Mouse (Mus musculus): ENCODE measurements around the gene Igdcc4.
"Not testable (repeated sequence)": the region's sequence is repeated elsewhere in the genome, so short reads cannot be mapped to it uniquely, and the experiment has no call there.

The Igdcc4 gene

DNA sequence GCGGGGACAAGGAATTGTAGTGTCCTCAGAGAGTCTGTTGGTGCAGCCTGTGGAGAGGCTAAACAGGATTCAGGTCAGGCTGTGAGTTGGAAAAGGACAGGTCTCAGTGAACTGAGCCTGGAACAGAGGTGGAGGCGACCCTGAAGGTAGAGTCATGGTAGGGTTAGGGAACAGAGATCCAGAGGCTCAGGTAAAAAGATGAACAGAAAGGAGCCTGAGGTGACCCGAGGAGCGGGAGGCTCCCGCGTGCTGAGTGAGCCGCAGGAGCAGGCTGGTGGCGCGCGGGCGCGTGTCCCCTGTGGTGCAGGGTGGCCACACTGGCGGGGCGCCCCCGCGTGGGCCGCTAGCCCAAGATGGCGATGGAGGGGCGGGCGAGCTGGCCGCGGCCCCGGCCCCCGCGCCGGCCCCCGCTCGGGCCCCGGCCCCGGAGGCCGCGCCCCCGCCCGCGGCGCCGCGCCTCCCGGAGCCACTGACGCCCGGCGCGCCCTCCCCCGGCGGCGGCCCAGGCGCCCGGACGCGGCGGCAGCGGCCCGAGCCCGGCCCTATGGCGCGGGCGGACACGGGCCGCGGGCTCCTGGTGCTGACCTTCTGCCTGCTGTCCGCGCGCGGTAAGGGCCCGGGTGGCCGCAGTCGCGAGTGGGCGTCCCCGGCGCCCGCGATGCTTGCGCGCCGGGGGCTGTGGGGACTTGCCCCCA, at the start of gene Igdcc4:
Igdcc4 (plus strand) TSS at position 496 of the 695 bp plus-strand sequence.
- peak; percentile 44 to 54 for DNase-seq

DNA sequence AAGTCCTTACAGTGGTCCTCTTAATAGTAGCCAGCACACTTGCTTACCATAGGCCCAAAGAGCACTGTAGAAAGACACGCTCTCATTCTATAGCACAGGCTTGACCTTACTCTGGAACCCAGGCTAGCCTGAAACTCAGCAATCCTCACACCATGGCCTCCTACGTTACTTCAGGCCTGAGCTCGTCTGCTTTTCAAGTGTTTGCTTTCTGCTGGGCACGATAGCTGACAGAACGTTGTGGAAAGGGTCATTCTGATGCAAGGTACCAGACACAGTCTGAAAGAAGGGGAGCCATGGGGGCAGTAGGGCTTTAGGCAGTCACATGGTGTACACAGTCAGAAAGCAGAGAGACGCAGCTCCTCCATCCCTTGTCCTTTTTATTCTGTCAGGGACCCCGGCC, 37.0 kb upstream of the Igdcc4 start:
- DNase-seq, result no peak

DNA sequence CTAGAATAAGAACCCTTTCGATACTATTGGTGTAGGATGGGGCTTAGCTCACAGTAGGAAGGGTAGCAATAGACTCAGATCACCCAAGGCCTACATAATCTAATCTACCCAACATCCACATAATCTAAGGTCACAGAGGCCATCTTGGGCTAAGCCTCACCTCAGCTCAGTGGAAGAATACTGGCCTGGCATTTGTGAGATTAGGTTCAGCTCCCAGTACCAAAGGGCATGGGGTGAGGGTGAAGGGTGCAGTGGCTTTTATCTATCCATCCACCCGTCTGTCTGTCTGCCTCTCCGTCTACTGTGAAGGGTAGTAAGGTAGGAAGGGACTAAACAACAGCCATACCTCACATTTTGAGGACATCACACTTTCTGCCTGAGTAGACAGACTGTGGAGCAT, 30.7 kb upstream of the Igdcc4 start:
- no peak for DNase-seq

DNA sequence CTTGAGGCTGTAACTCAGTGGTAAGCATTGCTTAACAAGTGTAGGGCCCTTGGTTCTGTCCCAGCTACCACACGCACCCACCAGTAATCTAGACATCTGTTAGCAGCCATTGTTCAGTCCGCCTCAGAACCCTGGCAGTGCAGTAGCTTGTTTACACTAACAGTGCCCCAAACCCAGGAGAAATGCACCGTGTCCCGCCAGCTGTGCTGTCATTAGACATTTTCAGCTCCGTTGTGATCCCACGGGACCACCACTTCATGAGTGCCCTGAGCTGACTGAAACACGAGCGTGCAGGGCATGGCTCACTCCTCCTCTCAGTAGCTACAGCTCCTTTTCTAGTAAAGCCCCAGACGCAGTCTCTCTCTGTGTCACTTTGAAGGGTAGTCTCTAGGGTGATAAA, 27.7 kb upstream of the Igdcc4 start:
- DNase-seq, result no peak

DNA sequence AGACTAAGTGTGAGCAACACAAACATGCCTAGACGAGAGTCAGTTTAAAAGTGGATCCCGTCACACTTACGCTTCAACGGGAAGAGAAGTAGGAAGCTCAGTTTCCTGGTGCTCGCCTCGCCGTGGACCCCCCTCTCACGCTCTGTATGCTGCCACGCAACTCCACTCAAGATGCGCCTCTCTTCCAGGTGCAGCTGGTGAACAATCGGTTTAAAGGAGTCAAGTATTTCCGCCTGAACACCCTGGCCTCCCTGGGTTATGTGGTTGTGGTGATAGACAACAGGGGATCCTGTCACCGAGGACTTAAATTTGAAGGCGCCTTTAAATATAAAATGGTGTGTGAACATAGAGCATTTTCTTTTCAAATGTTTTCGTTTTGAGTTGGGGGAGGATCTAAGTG, 27.0 kb upstream of the Igdcc4 start:
- DNase-seq, result no peak

DNA sequence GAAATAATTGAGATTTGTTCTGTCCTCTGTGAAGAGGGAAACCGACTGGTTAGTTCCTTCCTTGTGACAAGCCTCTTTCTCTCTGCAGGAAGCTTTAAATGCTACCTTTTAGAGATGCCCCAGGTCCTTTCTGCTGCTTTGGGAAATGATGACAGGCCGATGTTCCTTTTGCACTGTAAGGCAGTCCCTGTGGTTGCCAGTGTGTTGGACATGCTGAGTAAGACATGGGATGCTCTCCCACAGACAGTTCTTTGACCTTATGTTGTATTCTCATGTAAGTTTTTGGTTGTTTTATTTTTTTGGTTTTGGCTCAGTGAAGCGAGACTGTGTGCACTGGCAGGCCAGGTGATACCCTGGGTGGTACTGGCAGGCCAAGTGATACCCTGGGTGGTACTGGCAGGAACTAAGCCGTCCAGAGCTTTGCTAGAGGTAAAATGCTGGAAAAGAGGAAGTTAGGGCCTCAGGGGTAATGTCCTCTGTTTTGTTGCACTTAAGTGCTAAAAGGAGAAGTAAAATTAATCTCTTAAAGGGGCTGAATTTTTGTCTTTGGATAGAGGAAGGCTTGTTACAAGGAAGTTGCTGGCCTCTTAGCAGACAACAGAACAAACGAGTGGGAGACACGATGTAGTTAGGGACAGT, 26.3 kb upstream of the Igdcc4 start:
- no peak for DNase-seq

DNA sequence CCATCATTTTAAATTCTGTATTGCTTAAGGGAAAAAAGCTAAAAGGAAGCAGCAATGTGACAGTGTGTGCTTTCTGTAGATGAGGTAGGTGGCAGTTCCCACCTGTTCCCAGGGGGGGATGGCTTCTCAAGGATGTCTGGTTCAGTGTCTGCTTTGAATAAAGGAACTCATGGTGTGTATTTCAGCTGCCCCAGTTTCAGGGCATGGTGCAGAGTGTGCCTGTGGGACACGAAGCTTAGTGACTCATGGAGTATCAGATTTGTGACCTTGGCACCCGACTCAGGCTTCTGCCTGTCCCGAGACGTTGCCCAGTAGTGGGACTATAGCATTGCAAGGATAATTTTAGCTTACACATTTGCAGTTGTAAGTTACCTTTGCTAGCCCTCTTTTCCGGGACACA, 23.8 kb upstream of the Igdcc4 start:
- DNase-seq, result no peak

DNA sequence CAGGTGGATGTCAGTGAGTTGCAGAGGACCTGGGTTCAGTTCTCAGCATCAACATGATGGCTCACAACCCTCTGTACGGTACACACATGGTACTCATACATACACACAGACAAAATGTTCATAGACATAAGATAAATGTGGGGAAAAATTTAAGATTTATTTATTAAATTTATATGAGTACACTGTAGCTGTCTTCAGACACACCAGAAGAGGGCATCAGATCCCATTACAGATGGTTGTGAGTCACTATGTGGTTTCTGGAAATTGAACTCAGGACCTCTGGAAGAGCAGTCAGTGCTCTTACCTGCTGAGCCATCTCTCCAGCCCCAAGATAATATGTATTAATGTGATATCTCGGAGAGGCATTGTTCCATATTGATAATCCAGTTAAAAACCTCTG, 21.1 kb upstream of the Igdcc4 start:
- not testable (repeated sequence) for DNase-seq

DNA sequence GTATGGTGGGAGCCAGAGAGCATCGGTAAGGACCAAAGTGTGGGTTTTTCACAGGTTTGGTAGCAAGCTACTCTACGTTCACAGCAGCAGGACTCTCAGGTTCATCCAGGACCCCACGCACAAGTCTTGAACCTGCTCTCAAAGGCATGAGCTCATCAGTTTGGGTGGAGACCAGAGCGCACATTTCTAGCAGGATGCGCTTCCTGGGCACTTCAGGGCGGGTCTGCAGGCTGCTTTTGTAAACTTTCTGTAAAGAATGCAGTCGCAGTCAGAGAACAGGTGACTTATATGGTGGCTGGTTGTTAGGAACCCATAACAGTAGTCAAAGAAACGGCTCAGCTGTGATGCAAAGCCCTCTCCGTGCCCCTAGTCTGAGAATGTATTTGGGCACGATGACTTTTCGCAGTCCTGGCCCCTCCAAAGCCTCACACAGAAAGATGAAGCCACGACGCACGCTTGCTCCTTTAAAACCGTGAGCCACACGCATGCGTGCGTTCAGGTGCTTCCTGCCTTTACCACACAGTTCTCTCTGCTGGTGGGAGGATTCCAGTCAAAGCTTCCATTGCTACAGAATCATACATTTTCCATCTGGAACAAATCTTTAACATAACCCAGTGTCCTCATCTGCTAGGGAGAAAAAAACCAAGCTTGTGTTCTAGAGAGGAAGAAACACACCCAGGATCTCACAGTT, 18.1 kb upstream of the Igdcc4 start:
- no peak for DNase-seq

DNA sequence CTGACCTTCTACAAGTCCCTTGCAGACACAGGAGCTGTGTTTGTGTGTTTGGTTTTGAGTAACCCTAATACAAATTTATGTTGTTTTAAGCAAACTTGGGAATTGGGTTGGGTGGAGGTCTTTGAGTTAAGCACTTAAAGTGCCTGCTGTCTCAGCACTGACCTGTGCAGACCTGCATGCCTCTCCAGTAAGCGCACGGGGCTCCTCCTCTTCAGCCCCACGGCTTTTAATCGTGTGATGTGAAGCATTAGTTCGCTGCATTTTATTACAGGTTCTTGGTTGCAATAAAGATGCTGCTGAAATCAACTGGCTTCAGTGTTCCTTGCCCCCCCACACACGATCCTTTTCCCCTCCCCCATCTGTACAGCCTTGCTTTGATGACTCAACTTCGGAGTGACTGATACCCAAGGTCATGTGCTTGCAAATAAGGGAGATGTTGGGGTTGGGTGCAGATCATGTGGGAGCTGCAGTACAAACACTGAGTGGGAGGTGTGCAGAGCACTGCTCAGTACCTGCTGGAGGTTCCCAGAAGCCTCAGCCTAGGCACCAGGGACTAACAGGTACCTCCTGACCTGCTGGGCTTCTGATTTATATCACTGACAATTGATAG, 17.0 kb upstream of the Igdcc4 start:
- no peak for DNase-seq

DNA sequence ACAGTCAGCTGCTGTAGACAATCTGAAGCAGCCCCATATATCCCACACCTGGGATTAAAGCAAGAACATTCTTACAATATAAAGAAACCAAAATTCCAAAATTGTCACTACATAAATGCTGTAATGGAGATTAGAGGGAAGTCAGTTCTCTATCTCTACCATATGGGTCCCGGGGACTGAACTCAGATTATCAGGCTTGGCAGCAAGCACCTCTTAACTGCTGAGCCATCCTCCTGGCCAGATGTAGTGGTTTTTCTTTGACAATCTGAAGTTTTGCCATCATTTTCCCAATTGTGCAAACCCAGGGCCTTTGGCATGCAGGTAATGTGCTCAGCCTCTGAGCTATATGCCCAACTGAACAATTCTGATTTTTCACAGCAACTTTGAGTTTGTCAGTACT, 16.0 kb upstream of the Igdcc4 start:
- DNase-seq, result no peak

DNA sequence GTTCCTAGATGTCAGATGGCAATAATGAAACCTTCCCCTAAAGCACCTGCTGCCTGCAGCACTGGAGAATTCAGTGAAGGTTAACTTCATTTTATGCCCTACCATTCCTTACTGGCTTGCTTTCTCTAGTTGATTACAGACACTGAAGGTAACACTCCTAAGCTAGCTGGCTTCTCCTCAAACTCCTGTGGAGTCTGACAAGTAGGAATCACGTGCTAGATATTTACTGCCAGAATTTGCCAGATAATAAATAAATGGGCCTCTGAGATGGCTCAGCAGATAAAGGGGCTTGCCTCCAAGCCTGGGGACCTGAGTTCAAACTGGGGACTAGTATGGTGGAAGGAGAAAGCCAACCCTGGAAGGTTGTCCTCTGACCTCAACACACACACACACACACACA, 14.5 kb upstream of the Igdcc4 start:
- no peak for DNase-seq

DNA sequence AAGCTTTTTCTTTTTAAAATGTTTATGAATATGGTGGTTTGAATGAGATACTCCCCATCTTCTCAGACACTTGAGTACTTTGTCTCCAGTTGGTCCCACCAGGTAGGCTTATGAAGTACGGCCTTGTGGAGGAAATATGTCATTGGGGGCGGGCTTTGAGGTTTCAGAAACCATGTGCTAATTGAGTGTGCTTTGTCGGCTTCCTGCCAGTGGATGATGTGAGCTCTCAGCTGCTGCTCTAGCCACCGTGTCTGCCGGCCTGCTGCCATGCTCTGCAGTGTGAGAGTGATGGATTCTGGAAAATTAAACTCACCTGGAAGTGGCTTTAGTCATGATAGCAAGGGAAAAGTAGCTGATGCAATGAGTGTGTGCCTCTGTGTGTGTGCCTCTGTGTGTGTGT, 13.8 kb upstream of the Igdcc4 start:
- DNase-seq, result peak in 1 of 2 experiments; percentile 22

DNA sequence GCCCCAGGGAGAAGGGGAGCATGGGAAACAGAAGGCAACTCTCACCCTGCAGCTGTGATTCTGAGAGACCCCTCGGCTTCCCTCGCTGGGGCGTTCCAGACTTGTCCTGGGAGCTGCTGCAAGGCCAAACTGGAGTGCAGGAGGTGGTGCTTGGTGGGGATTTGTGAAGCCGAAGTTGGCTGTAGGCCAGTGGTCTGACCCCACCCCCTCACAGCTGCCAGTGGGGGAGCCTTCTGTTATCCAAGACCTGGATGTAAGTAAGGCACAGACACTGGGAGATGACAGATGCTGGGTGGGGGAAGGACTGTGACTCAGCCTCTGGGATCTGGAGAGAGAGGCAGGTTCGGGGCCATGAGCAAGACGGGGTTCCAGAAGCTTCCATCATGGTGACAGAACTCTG, 7.0 kb upstream of the Igdcc4 start:
- DNase-seq, result peak; percentile 80 to 85

DNA sequence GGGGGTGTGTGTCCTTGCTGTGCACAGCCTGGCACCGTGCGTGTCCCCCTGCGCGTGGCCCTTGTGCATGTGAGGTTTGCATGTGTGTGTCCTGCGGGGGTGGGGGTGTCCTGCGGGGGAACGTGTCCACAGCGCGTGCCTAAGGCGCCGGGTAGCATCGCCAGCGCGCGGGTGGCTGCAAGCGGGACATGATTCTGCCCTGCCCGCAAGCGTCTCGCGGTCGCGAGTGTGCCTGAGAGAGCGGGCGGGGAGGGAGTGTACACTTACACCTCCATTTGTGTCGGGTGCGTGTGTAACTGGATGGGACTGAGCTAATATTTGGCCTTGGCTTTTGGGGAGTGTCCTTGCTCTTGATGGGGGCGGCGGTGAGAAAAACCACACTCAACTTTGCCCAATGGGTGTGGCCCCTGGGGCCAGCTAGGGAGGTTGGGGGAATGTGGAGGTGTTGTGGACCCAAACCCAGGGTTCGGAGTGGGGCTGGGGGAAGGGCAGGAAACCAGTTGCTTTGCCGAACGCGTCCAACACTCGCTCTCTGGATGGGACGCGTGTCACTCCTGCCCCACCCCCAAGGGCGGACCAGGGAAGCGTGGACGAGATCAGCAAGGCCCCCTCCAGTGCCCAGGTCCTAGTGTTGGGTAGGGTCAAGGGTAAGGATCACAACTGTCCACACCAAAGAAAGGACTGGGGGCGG, 545 bp downstream of the Igdcc4 start:
- DNase-seq, result peak; percentile 74 to 79

DNA sequence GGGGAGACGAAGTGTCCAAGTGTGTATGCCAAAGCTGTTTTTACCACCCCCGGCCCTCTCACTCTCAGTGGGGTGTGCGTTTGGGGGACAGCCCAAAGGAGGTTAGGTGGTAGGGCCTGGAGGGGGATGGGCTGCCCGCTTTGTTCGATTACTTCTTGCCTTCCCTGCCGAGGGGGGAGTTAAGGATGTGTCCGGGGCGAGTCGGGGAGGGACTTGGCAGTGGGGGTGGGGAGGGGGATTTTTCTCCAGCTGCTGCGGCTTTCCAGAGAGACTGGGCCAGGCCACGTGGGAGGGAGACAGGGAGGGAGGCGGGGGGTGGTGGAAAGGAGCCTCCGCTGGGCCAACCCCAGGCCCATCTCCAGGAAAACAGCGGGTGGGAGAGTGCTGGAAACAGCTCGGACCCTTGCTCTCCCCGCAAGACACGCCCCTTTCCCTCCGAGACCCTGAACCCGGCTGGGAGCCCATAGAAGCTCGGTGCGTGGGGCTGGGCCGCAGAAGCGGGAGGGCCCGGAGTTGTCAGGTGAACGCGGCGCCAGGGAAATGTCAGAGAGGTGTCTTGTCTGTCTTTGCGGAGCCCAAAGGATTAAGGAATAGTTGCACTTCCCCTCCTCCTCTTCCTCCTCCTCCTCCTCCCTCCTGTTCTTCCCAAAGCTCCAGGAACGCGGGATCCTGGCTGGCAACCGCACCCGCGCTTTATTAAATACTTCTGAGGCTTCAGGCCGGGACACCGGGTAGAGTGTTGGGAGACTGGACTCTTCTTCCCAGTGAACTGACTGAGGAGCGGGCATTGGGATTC, 1.3 kb downstream of the Igdcc4 start:
- DNase-seq, result peak; percentile 71 to 77

DNA sequence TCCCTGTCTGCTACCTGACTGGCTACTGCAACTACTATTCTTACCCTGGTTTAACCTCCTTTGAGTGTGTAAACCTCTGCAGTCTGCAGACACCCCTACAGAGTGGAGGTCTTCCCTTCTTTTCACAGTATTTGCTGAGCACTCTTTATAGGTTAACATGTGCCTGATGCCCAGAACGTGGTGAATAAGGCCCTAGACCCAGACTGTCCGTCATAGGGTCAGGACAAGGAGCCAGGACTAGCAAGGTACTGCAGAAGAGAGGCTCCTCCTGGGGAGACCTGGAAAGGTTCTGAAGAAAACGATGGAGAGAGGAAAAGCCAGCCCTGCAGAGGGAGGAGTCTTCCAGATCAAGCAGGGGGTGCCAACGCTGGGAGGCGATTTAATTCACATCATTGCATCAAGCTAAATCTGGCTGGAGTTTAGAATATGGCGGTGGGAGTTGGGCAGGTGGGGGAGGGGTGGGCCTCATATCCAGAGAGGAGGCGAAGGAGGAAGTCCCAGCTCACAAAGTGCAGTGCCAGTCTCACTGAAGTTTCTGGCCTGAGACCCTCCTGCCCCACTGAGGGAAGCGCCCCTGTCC, 2.0 kb downstream of the Igdcc4 start:
- DNase-seq, result no peak

DNA sequence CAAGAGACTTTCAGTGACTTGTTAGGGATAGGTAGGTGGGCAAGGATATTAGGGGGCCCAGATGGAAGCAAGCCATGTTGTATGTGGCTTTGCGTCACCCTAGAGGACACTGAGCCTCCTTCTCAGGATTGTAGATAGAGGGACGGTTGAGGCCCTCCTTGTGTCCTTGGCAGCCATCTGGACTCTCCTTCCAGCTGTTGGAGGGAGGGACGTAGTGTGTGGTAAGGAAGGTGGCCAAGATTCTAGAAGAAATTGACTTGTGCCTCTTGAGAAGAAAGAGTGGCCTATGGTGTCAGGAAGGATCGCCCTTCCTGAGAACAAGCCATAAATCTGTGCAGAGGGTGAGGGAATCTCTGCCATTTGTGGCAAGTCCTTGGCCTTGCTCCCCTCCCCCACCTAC, 5.5 kb downstream of the Igdcc4 start:
- DNase-seq, result no peak

DNA sequence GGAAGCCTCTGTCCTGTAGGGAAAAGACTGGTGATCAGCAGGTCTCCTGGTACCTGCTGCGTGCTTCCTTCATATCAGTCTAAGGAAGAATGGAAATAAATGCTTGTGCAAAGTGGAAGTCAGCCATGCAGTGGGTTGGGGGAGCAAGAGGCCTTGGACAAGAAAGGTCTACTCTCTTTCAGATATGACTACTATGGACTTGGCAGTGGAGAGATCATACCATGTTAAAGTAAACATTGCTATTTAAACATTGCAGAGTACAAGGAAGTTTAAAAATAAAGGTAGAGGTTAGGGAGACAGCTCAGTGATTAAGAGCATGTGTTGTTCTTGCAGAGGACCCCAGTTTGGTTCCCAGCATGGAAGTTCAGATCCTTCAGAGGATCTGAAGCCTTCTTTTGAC, 6.6 kb downstream of the Igdcc4 start:
- no peak for DNase-seq

DNA sequence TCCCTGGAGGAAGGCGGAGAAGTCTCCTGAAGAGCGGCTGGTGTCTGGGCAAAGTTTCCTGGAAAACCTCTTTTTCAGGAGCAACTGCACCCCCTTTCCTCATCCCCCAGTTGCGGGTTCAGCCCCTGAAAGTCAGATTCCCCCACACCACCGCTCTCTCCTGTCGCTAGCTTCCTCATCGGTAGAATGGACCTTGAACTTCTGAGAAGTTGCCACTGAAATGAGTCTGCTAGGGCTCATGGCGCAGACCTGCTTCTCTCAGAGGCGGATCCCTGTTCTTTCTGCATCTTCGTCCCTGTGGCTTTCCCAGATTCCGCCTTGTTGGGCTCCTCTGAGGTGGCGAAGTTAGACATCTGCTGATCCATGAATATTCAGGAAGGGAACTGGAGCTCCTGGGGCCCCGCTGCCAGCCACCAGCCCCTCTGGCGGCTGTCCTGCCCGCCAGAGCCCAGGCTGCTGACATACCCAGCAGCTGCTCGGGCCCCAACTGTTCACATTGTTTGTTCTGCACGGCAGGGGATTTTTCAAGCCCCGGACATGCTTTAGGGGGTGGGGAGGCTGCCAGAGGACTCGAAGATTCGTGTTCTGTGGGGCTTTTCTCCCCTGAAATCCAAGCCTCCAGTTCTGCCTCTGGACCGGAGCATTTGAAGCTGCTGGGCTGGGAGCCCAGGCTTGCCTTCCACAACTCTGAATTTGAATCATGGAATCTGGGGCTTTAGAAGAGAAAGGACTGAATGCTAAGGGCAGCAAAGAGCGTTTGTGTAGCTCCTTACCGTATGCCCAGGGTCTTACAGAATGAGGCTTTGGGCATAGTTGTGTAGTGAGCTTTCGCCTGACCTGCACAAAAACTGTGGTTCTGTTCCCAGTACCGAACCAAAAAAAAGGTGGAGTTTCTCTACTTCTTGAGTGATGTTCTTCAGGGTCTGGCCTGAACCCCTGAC, 8.1 kb downstream of the Igdcc4 start:
- DNase-seq, result peak; percentile 31 to 38

DNA sequence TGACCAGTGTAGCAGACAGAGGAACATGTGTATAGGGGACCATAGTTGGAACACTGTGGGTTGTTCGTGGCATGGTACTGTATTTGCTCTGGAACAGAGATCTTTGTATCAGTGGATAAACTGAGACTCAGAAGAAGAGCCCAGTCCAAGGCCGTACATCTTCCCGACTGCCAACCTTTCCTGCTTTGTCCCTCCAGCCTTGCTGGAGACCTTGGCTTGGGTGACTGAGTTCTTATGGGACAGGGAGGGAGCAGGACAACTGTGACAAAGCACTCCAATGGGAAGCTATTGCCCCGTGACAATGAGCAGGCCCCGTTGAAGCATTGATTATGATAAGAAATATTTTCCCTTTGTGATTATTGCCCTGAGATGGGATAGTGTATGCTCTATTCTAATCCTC, 10.4 kb downstream of the Igdcc4 start:
- no peak for DNase-seq

All from kidney, postnatal 4 days (tissue).